Mouse (Mus musculus) kidney, adult 9 months (tissue): Measurements from ENCODE around the gene Hist4h4.
A peak's percentile ranks its signal among the peaks of the same experiment; 100 is the strongest.

ENCODE experiments used
- DNase-seq: peaks from one replicate; pipeline ENCODE4 v3.0.0; 2022

Hist4h4 gene

DNA sequence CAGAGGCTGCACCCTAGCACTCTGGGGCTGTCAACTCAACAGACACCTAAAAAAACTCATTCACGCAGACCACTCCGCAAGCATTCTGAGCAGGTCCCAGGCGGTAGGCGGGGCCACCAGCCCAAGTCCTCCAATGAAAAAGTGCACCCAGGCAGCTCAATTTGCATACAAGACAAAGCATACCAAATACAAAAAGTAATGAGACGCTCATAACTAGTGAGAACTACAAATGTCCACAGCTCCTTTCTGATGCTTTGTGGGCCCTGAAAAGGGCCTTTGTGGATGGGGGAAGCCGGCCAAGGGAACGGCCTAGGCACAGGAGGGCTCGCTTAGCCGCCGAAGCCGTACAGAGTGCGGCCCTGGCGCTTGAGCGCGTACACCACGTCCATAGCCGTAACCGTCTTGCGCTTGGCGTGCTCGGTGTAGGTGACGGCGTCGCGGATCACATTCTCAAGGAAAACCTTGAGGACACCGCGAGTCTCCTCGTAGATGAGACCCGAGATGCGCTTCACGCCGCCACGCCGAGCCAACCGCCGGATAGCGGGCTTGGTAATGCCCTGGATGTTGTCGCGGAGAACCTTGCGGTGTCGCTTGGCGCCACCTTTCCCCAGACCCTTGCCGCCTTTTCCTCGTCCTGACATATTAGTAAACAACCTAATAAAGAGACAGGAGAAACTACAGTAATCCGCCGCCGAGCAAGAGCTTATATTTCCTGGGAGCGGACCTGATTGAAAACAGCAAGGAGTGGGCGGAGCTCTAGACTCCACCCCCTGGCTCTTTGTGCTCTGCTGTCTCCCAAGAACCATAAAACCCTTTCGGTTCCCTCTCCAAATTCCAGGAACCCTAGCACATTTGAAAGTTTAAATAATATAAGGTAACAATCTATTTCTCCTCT is at the start of gene Hist4h4:
Hist4h4 (minus strand) TSS at position 677 of the 895 bp plus-strand sequence.
- DNase-seq: peak; percentile 98

DNA sequence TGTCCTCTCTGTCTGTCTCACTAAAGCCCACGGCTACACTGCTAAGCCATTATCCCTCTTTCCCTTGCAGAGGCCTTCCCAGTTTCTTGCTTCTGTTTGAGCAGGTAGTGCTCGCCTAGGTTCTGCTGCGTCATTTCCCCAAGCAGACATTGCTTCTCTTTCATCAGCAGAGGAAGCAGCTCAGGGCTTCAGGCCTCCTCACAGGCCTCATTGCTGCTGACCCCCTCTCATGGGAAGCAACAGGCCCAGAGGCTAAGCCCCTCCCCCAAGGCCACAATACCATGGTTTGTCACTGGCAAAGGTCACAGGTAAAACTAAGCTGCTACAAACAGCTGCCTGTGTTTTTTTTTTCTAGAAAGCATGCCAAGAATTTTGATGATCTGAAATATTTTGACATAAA is 48.5 kb upstream of the Hist4h4 start:
- no peak for DNase-seq

DNA sequence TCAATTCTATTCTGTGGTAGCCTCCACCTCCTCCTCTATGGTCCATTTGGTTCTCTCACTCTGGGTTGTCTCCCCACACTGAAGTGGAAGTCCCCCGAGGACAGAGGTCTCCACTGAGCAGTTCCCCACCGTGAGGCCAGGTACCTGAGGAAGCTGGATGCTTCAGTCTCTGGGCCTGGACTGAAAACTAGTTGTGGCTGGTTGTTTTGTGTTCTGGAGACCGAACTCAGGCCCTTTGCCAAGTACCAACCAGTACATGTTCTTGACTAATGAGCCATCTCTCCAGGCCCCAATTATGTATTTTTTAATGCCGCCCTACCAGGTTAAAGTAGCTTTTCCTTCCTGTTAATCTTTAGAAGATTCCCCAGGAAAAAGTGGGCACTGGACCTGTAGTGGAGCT is 48.1 kb upstream of the Hist4h4 start:
- peak; percentile 55 for DNase-seq

DNA sequence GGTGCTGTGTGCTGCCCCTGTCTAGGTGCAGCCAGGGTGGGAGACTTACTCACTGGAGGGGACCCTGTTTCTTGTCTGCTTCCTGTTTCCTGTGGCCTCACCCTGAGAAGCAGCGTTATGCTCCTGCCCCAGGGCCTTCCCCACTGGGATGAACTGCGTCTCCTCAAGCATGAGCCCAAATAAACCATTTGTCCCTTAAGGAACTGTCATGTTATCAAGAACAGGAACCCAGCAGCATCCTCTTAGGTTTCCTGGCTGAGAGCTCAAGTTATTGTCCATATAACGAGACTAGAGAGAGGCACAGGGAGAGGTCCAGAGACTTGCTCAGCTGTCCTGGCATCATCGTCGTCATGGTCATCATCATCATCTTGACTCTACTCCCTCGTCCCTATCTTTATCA is 46.1 kb upstream of the Hist4h4 start:
- no peak for DNase-seq

DNA sequence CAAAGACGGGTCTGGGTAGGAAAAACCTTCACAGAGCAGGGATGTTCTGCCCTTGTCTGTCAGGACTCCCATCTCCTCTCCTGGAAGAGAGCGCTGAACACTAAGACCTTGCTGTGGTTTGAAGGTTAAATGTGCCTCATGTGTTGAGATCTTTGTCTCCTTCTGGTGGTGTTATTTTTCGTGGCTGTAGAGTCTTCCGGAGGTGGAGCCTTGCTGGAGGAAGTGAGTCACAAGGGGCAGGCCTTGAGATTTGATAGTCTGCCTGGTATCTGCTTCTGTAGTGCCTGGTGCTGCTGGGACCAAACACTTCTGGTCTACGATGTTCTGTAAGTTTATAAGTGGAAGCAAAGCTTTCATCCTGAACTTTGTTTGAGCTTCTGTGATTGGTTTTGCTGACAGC is 44.8 kb upstream of the Hist4h4 start:
- no peak for DNase-seq

DNA sequence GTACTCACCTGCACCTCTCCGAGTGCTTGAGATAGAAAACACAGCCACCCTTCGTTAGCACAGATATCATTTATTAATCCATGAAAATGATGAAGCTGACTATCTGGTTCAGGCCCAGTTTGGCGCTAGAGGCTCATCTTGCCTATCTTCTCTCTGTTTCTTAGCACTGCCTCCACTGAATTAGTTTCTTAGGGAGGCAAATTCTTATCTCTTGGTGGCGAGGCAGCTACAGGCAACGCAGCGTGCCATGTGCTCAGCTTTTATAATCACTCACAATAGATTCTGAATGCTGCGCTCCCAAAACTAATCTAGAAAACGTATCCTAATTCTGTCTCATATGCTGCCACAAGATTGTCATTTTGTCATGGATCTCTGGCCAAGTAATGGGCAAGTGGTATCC is 44.2 kb upstream of the Hist4h4 start:
- DNase-seq: no peak

DNA sequence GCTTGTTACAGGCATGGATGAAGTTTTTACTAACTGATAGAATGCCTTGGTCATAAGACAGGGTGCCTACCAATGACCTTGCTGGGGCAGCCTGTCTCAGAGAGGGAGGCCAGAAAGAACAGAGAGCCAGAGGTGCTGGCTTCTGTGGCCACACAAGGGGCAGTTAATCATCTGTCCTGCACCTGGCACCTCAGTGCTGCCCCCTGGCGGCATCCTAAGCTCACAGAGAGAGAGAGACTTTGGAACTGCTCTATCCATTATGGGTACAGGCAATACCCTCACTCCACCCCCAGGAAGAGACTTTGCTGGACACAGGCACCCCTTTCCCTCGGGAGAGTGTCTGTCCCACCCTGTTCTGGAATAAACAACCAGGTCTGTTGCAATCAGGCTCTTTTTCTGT is 43.6 kb upstream of the Hist4h4 start:
- peak; percentile 71 for DNase-seq

DNA sequence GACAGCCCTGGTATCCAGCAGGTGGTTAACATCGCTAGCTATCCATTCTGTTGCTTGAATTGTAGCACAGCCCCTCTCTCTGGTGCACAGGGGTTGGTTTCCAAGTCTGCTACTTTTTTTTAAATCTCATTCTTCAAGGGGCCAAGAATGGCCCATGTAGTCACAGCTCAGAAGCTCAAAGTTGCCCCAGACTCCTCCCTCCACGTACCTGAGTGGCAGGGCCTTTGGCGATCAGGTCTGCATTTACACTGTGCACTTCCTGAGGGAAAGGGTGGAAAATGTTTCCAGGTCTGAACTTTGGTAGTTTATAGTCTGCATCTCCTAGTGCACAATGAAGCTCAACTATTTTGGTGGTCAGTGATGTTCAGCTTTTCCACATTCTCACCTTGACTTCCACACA is 43.1 kb upstream of the Hist4h4 start:
- DNase-seq: no peak

DNA sequence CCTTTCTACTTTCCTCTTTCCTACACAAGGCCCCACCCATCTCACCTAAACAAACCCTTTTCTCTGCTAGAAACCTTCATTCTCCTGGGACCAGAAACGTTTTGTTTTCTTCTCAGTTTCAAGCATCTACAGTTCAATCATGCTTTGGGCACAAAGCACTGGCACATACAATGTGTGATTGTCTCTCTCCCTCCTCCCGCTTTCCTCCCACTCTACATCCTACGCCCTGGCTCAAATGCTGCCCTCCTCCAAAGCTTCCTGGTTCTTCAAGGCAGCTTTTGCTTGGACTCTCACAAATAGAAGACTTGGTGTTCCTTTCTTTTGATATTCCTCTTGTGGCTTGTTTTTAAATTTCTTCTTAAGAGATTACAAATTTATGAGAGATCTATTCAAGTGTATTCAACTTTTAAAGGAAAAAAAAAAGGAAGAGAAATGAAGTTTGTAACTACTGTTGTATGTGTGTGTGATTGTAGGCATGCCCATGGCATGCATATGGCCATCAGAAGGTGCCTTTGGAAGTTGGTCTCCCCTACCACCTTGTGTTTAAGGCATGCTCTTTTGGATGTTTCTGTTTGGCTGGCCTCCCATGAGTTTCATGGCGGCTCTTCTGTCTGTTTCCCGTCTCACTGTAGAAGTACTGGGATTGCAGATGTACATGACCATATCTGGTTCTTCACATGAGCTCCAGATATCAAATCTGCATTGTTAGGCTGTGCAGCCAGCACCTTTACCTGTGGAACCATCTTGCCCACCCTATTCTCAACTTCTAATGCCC is 41.7 kb upstream of the Hist4h4 start:
- DNase-seq: no peak

DNA sequence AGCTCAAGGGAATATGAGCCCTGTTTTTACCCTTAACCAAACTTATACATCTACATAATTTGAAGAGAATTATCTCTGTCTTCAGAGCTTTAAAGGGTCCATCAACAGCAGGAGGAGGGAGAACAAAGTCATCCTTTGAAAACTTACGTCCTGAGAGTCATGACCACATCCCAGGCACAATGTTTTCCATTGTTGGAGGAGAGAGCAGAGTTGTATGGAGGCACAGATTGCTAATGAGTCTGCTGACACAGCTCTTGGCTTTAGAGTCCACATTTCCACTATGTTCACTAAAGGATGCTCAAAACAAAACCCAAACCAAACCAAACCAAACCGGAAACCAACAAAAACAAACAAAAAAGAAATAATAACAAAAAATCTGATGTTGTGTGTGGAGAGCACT is 40.7 kb upstream of the Hist4h4 start:
- no peak for DNase-seq

DNA sequence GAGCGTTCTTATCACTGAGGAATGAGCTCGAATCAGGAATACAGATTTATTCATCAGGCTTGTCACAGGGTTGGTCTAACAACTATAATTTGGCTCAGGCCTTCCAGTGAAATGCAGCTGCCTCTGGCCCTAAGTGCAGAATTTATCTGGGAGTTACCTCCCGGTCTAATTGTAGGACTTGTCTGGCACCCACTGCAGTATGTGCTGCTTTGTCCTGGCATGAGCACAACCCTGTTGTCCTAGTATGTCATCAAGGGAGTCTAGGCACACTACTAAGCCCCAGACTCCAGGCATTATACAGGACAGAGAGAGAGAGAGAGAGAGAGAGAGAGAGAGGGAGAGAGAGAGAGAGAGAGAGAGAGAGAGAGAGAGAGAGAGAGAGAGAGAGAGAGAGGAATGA is 33.1 kb upstream of the Hist4h4 start:
- no peak for DNase-seq

DNA sequence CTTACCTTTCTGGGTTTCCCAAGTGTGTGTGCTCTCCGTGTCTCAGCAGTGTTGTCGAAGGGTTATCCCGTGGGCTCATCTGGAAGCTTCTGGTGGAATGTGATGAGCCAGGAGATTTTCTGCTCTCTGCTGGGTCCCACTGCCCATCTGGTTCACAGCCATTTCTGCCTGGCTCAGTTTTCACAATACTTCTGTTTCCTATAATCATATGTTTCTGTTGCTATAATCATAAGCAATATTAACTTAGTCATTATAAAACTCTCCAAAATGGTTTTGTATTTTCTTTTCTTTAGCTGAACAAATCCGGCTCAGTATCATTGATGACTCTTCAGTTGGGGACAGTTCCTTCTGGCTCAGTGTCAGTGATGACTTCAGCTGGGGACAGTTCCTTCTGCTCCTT is 31.1 kb upstream of the Hist4h4 start, which contains the start of gene Smco3:
Smco3 (minus strand) TSS at position 101 of the 400 bp plus-strand sequence.
- no peak for DNase-seq

DNA sequence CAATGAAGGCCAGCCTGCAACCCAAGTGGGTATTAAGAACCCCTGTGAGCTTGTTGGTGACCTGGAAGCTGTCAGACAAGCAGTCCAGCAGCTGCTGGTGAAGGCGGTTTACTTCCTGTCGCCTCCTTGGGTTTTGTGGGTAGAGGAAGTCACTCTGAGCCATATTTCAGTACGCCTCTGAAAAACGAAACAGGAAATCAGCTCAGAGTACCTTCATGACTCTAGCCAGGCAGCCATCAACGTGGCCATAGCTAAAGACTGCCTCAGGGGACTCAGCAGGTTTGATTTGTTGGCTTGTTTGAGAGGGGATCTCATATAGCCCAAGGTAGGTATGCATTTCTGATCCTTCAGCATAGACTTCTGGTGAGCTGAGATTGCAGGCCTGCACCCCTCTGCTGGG is 27.5 kb upstream of the Hist4h4 start:
- DNase-seq: no peak

DNA sequence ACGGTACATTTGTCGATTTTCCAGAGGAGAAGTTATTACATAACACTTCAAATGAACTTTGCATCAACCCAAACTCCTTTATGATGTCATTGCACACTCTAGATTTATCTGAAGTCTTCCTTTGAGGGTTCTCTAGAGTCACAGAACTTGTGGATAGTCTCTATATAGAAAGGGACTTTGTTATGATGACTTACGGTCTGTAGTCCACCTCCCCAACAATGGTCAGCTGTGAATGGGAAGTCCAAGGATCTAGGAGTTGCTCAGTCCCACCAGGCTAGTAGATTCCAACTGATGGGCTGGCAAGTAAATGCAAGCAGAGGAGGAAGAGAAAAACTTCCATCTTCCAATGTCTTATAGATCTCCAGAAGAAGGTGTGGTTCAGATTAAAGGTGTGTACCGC is 24.5 kb upstream of the Hist4h4 start:
- no peak for DNase-seq

DNA sequence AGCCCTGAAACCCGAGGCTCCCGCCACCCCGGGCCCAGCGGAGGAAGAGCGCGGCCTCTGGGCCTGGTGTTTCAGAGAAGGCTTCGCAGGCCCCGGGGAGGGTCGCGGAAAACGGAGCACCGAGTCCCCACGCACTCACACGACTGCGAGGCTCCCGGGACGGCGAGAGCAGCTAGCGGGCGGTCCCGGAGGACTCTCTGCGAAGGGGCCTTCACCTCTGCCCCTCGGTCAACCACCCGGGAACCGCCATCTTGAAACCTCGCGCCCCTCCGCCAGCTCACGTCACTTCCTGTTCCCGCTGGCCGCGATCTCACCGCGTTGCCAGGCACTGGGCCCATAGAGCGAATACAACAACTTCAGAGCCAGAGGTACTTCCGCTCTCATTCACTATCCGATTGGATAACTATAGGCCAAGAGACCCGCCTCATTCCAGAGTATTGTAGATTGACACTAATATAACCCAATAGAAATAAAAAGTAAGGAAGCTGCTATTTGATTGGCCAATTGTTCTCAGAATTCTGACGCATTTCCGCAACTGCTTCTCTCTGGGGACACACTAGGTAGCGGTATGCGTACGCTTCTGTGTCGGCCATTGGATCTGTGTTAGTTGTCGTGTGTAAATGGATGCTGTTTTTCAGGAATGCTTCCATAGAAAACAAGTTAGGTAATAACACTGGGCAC is 23.8 kb upstream of the Hist4h4 start, which contains the start of gene Wbp11:
Wbp11 (minus strand) TSS at position 353 of the 681 bp plus-strand sequence.
- peak; percentile 99 for DNase-seq

DNA sequence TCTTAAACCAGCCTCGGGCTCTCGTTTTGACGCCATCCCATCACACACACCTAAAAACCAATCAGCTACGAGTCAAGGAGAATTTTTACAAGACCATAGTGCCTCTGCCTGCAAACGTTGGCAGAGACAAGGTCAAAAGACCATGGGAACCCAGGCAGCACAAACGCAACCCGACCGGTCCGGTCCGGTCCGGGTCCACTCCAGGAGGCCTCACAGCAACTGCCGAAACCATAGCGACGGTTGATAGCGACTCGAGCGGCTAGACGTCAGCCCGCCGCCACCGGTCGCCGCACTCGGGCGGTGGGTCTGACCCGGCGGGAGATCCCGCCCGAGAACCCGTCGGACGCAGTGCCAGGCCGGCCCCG is 23.3 kb upstream of the Hist4h4 start, which contains the start of gene BC049715:
BC049715 (plus strand) TSS at position 111 of the 365 bp plus-strand sequence.
- DNase-seq: peak; percentile 53

DNA sequence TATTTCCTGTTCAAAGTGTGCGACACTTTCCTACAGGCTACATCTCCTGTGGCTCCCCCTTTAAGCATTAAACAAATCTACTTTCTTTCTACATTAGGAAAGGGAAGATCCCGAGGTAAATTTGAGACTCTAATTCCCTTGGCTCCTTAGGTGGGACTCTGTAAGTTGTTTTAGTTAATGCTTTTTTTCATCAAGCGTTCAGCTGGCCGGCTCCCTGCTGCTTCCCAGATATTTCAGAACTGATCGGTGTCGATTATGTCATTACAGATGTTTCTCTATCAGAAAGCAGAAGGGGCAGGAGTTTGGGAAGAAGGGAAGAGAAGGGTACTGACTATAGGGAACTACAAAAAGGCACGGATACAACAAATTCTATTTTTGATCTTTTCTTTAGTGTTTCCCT is 22.9 kb upstream of the Hist4h4 start:
- no peak for DNase-seq

DNA sequence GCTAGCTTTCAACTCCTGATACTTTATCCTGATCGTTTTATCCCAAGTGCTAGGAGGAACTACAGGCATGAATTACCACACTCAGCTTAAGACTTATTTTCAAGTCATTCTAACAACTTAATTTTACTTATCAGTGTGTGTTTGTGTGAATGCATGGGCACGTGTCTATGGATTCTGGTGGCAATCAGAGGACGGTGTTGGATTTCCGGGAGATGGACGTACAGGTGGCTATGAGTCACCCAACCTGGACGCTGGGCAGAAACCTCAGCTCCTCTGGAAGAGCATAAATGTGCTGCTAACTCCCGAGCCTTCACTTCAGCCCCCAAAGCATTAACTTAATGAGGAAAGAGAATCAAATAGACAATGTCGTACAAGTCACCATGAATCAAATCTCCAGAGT is 20.8 kb upstream of the Hist4h4 start:
- no peak for DNase-seq

DNA sequence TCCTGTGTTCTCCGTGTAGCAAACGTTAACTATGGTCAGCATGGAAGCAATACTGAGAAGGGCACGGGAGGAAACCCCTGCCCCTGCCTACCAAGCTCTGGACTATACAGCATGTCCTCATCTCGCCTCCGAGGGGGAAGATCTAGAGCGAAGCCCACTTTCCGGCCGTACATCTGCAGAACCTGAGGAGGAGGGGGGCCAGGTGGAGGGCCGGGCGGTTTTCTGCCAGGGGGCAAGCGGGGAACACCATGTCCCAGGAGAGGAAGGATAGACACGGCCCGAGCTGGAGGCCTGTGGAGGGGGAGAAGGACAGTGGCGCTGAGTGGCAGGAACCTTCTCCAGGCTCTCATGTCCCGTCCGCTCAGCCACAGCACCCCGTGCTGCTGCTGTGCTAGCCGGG is 16.9 kb upstream of the Hist4h4 start:
- no peak for DNase-seq

DNA sequence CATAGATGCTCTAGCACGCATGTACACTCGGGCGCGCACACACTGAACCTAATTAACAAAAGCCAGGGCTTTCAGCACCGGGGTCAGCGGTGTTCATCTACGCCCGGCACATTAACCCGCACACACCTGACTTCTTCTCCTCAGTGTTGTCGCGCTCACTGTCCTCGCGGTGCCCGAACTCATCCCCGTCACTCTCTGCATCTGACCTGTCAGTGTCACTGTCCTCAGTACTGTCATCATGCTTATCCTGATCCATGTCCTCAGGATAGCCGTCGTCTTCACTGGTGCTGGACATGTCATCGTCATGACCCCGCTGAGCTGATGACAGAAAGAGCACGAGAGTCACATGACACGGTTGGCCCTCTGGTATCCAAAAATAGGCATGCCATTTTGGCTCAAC is 16.2 kb upstream of the Hist4h4 start:
- no peak for DNase-seq

DNA sequence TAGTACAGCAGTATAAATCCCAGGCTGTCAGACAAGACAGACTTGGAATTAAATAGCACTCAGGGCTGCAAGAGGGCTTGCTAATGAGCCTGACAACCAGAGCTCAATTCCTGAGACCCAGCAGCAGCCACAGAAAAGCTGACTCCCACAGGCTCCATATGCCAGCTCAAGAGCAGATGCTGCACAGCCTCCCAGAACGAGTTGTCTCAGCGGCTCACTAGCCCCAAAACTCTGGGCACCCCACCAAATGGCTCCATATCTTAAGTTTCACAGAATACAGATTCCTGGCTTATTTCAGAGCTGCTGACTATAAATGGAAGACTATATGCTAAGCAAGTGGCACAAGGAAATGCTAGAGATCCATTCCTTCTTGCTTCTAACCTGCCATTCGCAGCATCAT is 13.3 kb upstream of the Hist4h4 start:
- no peak for DNase-seq

DNA sequence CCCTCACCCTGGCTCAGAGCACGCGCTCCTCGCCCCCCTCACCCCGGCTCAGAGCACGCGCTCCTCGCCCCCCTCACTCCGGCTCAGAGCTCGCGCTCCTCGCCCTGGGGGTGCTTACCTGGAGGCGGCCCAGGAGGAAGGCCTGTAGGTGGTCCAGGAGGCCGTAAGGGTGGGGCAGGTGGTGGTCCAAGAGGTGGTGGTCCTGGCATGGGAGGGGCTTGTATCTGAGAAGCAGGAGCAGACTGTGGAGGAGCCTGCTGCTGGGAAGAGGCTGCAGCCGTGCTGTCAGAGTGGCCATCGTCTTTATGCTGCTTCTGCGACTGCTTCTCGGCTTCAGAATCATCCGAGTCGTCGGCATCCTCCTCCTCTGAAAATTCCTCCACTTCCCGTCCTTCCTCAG is 12.6 kb upstream of the Hist4h4 start:
- DNase-seq: no peak

DNA sequence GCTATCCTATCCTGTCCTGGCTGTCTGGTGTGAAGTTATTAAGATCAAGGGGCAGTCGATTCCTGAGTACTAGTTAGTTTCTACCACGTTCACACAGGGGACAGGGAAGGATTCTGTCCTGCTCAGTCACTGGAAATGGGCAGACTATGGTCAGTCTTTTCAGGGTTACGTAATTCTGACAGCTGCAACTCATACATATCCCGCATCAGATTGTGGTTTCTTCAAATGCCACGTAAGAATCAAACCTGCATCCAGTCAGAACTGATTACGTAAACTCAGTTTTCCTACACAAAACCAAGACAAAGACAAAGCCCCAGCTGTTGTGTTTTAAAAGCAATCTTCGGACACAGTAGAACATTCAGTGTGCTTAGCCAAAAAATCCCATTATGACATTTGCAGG is 11.2 kb upstream of the Hist4h4 start:
- DNase-seq: no peak
